Mouse (Mus musculus) granulocyte monocyte progenitor cell, adult 5-6 weeks (primary cell): ENCODE data around the gene Rad51. TPM values are rescaled to one million over a fixed set of nuclear protein-coding genes. Genes with fewer than 3 reads are reported as not detected.

ENCODE experiments used
- ATAC-seq: replicated peaks from 2 replicates; pipeline ENCODE4 v1.8.0; 2016; ENCODE audit warnings: mild to moderate bottlenecking, moderate TSS enrichment, inconsistent platforms; ENCODE audit not compliant: poor library complexity, severe bottlenecking
- total RNA-seq, 2 experiments: library from RNA; stranded (forward) in 1 of 2; stranded (reverse) in 1 of 2; fragments of 200-712, 200-1000 nt in 1 of 2; fragments of >200 nt in 1 of 2; fragmentation: Nextera tagmentation in 1 of 2; gene quantifications; 2 replicates each; pipeline ENCODE4 v1.2.3; 2014 to 2017

Gene Rad51
- total RNA-seq, 2 experiments from 2014 or later, result 32.2 to 71.9 TPM

GRCm38 (mm10) chr2:119196316-119197108 lies 83.9 kb downstream of the Rad51 start:
- ATAC-seq, result no peak

Other genes with a start within 250 kb of the Rad51 start
- 10.1 and 12.3 TPM in 2 replicates for gene Bahd1, start 212.4 kb upstream of the Rad51 start, total RNA-seq (2014; fragmentation: Nextera tagmentation)
- gene Bahd1, start 212.4 kb upstream of the Rad51 start, total RNA-seq (2017), result 4.6 and 4.8 TPM in 2 replicates
- gene Chst14, start 186.3 kb upstream of the Rad51 start, total RNA-seq (2014; fragmentation: Nextera tagmentation), result 8.4 and 11.4 TPM in 2 replicates
- gene Chst14, start 186.3 kb upstream of the Rad51 start, total RNA-seq (2017), result 1.4 and 1.5 TPM in 2 replicates
- 11.5 and 18.3 TPM in 2 replicates for gene Ccdc32, start 83.4 kb upstream of the Rad51 start, total RNA-seq (2014; fragmentation: Nextera tagmentation)
- 14.4 and 15.7 TPM in 2 replicates for gene Ccdc32, start 83.4 kb upstream of the Rad51 start, total RNA-seq (2017)
- gene Rpusd2, start 78.0 kb upstream of the Rad51 start, total RNA-seq (2014; fragmentation: Nextera tagmentation), result 15.8 and 16.0 TPM in 2 replicates
- gene Rpusd2, start 78.0 kb upstream of the Rad51 start, total RNA-seq (2017), result 15.0 and 15.8 TPM in 2 replicates
- 42.2 and 46.8 TPM in 2 replicates for gene Knl1, start 65.7 kb upstream of the Rad51 start, total RNA-seq (2014; fragmentation: Nextera tagmentation)
- 71.1 and 76.1 TPM in 2 replicates for gene Knl1, start 65.7 kb upstream of the Rad51 start, total RNA-seq (2017)
- 25.4 and 27.2 TPM in 2 replicates for gene Rmdn3, start 44.2 kb downstream of the Rad51 start, total RNA-seq (2014; fragmentation: Nextera tagmentation)
- gene Rmdn3, start 44.2 kb downstream of the Rad51 start, total RNA-seq (2017), result 31.6 and 34.3 TPM in 2 replicates
- 1.3 TPM in 1 of 2 replicates, not detected in the other for gene Gchfr, start 55.0 kb downstream of the Rad51 start, total RNA-seq (2014; fragmentation: Nextera tagmentation)
- gene Gchfr, start 55.0 kb downstream of the Rad51 start, total RNA-seq (2017), result 1.2 TPM in 1 of 2 replicates, not detected in the other
- not detected in 2 replicates for gene Gm14137, start 61.7 kb downstream of the Rad51 start, total RNA-seq (2014; fragmentation: Nextera tagmentation)
- gene Gm14137, start 61.7 kb downstream of the Rad51 start, total RNA-seq (2017), result not detected in 2 replicates
- gene Zfyve19, start 95.8 kb downstream of the Rad51 start, total RNA-seq (2014; fragmentation: Nextera tagmentation), result 49.0 and 76.4 TPM in 2 replicates
- 66.1 and 83.0 TPM in 2 replicates for gene Zfyve19, start 95.8 kb downstream of the Rad51 start, total RNA-seq (2017)
- gene Dnajc17, start 96.0 kb downstream of the Rad51 start, total RNA-seq (2014; fragmentation: Nextera tagmentation), result 18.6 and 22.0 TPM in 2 replicates
- gene Dnajc17, start 96.0 kb downstream of the Rad51 start, total RNA-seq (2017), result 57.1 and 60.6 TPM in 2 replicates
- not detected in 2 replicates for gene Ppp1r14d, start 117.1 kb downstream of the Rad51 start, total RNA-seq (2014; fragmentation: Nextera tagmentation)
- not detected in 2 replicates for gene Ppp1r14d, start 117.1 kb downstream of the Rad51 start, total RNA-seq (2017)
- gene Spint1, start 124.6 kb downstream of the Rad51 start, total RNA-seq (2014; fragmentation: Nextera tagmentation), result not detected in 2 replicates
- 0.15 TPM in 1 of 2 replicates, not detected in the other for gene Spint1, start 124.6 kb downstream of the Rad51 start, total RNA-seq (2017)
- gene Rhov, start 158.5 kb downstream of the Rad51 start, total RNA-seq (2014; fragmentation: Nextera tagmentation), result not detected in 2 replicates
- 0.26 and 0.65 TPM in 2 replicates for gene Rhov, start 158.5 kb downstream of the Rad51 start, total RNA-seq (2017)
- 11.3 and 14.8 TPM in 2 replicates for gene Vps18, start 175.9 kb downstream of the Rad51 start, total RNA-seq (2014; fragmentation: Nextera tagmentation)
- 17.2 and 21.1 TPM in 2 replicates for gene Vps18, start 175.9 kb downstream of the Rad51 start, total RNA-seq (2017)
- gene Dll4, start 213.0 kb downstream of the Rad51 start, total RNA-seq (2014; fragmentation: Nextera tagmentation), result not detected in 2 replicates
- gene Dll4, start 213.0 kb downstream of the Rad51 start, total RNA-seq (2017), result not detected in 2 replicates
- not detected in 2 replicates for gene Chac1, start 238.4 kb downstream of the Rad51 start, total RNA-seq (2014; fragmentation: Nextera tagmentation)
- gene Chac1, start 238.4 kb downstream of the Rad51 start, total RNA-seq (2017), result not detected in 2 replicates